Mouse (Mus musculus) heart, postnatal 25 days (tissue): ENCODE data around the gene Gm9936. TPM values are rescaled to one million over a fixed set of nuclear protein-coding genes. Genes with fewer than 3 reads are reported as not detected.

Source experiments
- microRNA-seq: library from miRNA; unstranded; fragments of <30 nt; microRNA quantifications from one replicate; pipeline ENCODE4 v1.2.0, GENCODE M21; 2022
- total RNA-seq, 2 experiments: library from RNA; stranded (reverse); gene quantifications; 2 replicates each; pipeline ENCODE4 v1.2.3; 2021

Gene Gm9936
- total RNA-seq, 2 experiments from 2014 or later = not detected

Small RNA genes within 50 kb of the gene (microRNA-seq; reads per million reads assigned to microRNA genes)
- gene Mir6240 = 12.5 reads per million, percentile 28 among the genes with 10 or more reads in this experiment

Other genes starting within 250 kb of the Gm9936 start
- 1 to 10 TPM; 5.1 to 5.3 TPM for gene Trpv4, start 200.3 kb downstream of the Gm9936 start, total RNA-seq
- 10 to 100 TPM; 17.1 to 18.0 TPM for gene Gltp, start 167.7 kb downstream of the Gm9936 start, total RNA-seq
- gene Tchp, start 150.9 kb downstream of the Gm9936 start, total RNA-seq = 1 to 10 TPM; 3.5 to 3.6 TPM
- gene Ankrd13a, start 84.0 kb downstream of the Gm9936 start, total RNA-seq = 10 to 100 TPM; 31.3 to 35.2 TPM
- gene Git2, start 83.2 kb downstream of the Gm9936 start, total RNA-seq = 10 to 100 TPM; 29.1 to 37.9 TPM
- 1 to 10 TPM; 5.1 to 5.7 TPM for gene 1500011B03Rik, start 35.2 kb downstream of the Gm9936 start, total RNA-seq
- gene 4930519G04Rik, start 5.0 kb downstream of the Gm9936 start, total RNA-seq = not detected
- 1 to 10 TPM; 4.0 to 8.1 TPM for gene Oasl2, start 38.3 kb upstream of the Gm9936 start, total RNA-seq
- gene Oasl1, start 64.6 kb upstream of the Gm9936 start, total RNA-seq = under 1 TPM; 0.78 TPM
- gene 2210016L21Rik, start 83.5 kb upstream of the Gm9936 start, total RNA-seq = 10 to 100 TPM; 25.1 to 29.4 TPM
- not detected for gene Hnf1a, start 112.4 kb upstream of the Gm9936 start, total RNA-seq
- gene Sppl3, start 152.5 kb upstream of the Gm9936 start, total RNA-seq = 10 to 100 TPM; 34.8 to 35.5 TPM
- not detected for gene Gm10401, start 239.6 kb upstream of the Gm9936 start, total RNA-seq